Mouse (Mus musculus): ENCODE measurements at regions not wholly inside any gene's neighbourhood (a gene's known extent, or its start where the extent isn't known, plus 50 kb on each side); places are given as distances from the start of the nearest gene placed in this dataset.
A peak's percentile ranks its signal among the peaks of the same experiment; 100 is the strongest.

DNA sequence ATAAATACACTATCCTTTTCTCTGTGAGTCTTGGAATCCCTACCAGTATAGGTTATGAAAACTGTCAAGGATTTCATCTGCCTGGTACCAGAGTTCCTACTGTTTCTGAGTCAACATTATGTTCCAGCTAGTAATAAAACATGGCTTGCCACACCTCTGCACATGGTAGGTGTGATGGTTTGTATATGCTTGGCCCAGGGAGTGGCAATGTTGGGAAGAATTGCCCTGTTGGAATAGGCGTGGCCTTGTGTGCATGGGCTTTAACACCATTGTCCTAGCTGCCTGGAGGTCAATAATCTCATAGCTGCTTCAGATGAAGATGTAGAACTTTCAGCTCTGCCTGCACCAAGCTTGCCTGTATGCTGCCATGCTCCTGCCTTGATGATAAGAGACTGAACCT lies 732.6 kb downstream of the Inhba start:
- no peak for DNase-seq (ENCODE audit: extremely low spot score in 1 of 2, low spot score in 2 of 2)
- Histone ChIP-seq H3K4me3 (no peak overlapping the region), H3K27ac (no peak overlapping the region)
- intact Hi-C loops (cut with DNase I): loop anchor here (10.0 kb wide), 1 partner anchor 389 kb away; no protein-coding TSS in a partner anchor
- TF ChIP-seq CTCF (IDR thresholded peaks at IDR 0.05): no peak

DNA sequence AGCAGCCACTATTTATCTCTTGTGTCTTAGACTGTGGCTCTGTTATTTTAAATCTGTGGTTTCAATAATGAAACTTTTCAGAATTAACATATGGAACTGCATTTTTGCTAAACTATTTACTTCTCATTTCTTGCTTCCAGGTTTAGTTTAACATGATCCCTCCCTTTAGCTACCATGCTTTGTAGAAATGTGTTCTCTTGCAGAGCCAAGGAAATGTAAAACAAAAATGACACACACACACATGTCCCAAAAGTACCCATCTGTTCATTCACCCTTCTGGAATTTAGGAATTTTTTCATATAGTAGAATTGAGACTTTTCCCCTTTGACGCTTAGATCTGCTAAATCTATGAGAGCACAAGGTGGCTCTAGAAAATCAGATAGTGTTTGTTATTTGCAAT lies 734.0 kb downstream of the Inhba start:
- DNase-seq (ENCODE audit: extremely low spot score in 1 of 2, low spot score in 2 of 2): no peak
- intact Hi-C loops (cut with DNase I): loop anchor here (10.0 kb wide), 1 partner anchor 391 kb away; no protein-coding TSS in a partner anchor
- H3K4me3 ChIP-seq: no peak overlapping the region
- TF ChIP-seq CTCF (IDR thresholded peaks at IDR 0.05): no peak
- H3K27ac ChIP-seq: no peak overlapping the region

DNA sequence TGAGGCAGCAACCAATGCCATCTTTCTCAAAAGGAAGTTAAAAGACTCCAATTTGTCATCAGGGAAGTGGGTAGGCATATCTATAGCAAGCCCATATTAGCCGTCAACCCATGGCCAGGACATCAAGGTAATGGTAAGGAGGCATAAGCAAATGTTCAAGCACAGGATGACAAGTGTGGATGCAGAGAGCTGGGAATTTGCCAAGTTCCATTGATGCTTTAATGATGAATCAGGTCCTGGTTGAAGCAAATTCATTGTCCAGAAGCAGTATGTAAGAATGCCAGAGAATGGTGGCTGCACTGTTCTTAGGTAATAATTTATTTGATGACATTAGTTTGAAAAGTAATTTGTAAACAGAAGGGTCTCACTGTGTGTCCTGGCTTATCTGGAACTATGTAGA lies 734.8 kb downstream of the Inhba start:
- intact Hi-C loops (cut with DNase I): loop anchor here (10.0 kb wide), 1 partner anchor 392 kb away; no protein-coding TSS in a partner anchor
- no peak for DNase-seq (ENCODE audit: extremely low spot score in 1 of 2, low spot score in 2 of 2)
- Histone ChIP-seq H3K4me3 (no peak overlapping the region), H3K27ac (no peak overlapping the region)
- TF ChIP-seq CTCF (IDR thresholded peaks at IDR 0.05): no peak

DNA sequence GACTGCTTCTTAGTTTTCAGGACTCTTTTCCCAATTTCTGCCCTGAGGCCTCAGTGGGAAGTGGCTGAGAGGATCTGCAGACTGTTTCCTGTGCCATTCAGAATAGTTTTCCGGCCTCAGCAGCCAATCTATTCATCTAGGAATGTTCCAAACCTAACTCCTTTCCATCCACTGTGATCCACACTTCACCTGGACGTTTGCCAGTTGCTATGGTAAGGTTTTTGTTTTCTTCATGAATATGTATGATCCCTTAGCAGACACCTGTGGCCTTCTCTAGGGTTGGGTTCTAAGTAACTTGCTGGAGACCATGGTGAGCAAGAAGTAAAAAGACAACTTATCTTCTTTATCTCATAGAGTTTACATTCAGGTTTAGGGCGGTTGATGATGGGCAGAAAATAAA lies 744.6 kb downstream of the Inhba start:
- intact Hi-C loops (cut with DNase I): no loop called here
- H3K4me3 ChIP-seq: no peak overlapping the region
- DNase-seq (ENCODE audit: extremely low spot score in 1 of 2, low spot score in 2 of 2): no peak
- no peak for TF ChIP-seq CTCF (IDR thresholded peaks at IDR 0.05)
- H3K27ac ChIP-seq: no peak overlapping the region

DNA sequence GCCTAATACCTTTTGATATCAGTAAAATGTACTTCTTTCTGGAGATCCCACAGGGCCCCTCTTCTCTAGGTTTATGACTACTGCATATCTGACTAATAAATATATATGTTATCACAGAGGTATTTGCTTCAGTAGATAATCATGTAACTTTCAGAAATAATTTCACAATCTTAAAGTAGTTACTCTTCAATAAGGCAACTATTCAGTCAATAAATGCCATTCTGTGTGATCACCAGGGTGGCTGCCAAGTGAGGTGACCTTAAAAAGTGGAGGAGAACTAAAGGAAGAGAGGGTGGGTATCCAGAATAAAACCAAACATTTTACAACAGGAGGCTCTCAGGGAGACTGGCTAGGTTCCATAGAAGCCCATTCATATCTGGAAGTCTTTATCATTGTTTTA lies 748.4 kb downstream of the Inhba start:
- no peak for DNase-seq (ENCODE audit: extremely low spot score in 1 of 2, low spot score in 2 of 2)
- no peak overlapping the region for H3K27ac ChIP-seq
- no peak overlapping the region for H3K4me3 ChIP-seq
- TF ChIP-seq CTCF (IDR thresholded peaks at IDR 0.05): no peak
- intact Hi-C loops (cut with DNase I): loop anchor here (5.0 to 10.0 kb wide), 3 partner anchors 265 to 738 kb away; no protein-coding TSS in a partner anchor

DNA sequence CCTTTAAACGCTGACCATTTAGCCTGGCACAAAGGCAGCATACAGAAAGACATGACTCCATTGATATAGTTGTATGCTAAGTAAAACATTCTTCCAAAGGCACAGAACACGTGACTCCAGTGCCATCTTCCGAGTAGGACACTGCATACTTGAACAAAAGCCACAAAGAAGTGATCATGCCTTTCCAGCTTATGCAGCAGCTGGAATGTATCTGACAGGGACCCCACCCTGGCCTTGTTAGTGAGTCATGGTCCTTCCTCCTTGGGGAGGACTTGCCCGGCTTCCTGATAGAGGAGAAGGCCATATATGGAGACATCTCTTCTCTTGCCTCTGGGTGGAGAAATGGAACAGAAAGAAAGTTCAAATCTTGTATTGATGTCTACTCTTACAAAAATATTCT lies 749.8 kb downstream of the Inhba start:
- no peak for DNase-seq (ENCODE audit: extremely low spot score in 1 of 2, low spot score in 2 of 2)
- Histone ChIP-seq H3K27ac (no peak overlapping the region), H3K4me3 (no peak overlapping the region)
- intact Hi-C loops (cut with DNase I): loop anchor here (5.0 to 10.0 kb wide), 3 partner anchors 263 to 739 kb away; no protein-coding TSS in a partner anchor
- no peak for TF ChIP-seq CTCF (IDR thresholded peaks at IDR 0.05)

DNA sequence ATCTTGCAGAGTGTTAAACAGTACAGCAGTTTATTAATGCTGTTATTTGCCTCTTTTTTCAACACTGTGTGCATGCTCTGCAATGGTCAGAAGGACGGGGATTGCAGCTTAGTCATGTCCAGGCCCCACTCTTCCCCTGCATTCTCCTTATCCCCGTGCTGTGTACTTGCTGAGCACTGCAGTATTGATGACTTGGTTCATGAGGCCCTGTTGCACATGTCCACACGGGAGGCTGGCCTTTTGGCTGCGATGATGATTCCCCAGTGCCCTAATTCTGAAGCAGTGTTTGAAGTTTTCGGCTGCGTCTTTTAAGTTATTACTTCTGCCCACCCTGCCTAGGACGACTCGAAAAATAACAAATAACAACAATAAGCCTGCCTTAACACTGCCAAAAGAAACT lies 750.7 kb downstream of the Inhba start:
- DNase-seq (ENCODE audit: extremely low spot score in 1 of 2, low spot score in 2 of 2): no peak
- Histone ChIP-seq H3K27ac (no peak overlapping the region), H3K4me3 (no peak overlapping the region)
- no peak for TF ChIP-seq CTCF (IDR thresholded peaks at IDR 0.05)
- intact Hi-C loops (cut with DNase I): loop anchor here (5.0 to 10.0 kb wide), 3 partner anchors 262 to 740 kb away; no protein-coding TSS in a partner anchor

DNA sequence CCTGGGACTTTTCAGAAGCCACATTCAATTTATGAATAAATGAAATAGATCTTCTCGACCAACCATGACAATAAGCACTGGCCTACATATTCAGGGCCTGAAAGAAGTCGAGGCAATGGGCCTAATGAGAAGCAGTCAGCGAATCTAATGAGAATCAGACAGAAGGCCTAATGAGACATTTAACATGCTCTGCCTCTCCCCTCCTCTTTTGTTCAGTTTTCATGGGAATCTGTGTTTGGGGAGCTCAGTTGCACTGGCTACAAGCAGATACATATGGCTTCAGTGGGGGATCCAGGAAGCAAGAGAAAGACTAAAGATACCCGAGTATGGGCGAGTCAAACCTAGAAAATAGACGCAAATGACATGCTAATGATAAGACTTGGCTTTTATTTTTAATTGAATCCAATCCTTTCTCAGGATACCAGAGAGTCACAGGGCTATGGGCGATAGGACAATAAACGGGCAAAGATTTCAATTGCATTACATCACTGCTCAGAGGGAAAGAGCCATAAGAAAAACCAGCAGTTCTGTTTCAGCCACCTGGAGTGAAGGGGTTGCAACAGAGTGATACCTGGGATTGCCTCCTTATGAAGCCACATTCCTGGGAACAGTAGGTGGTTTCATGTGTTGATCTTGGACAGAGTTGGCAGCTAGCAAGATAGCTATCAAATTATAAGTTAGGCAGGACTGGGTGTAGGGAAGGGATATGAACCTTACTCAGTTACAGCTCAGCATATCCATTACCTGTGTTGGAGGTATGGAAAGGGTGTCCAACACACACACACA lies 751.3 kb downstream of the Inhba start:
- intact Hi-C loops (cut with DNase I): loop anchor here (5.0 to 10.0 kb wide), 3 partner anchors 262 to 741 kb away; no protein-coding TSS in a partner anchor
- no peak overlapping the region for H3K4me3 ChIP-seq
- no peak overlapping the region for H3K27ac ChIP-seq
- no peak for DNase-seq (ENCODE audit: extremely low spot score in 1 of 2, low spot score in 2 of 2)
- TF ChIP-seq CTCF (IDR thresholded peaks at IDR 0.05): no peak

DNA sequence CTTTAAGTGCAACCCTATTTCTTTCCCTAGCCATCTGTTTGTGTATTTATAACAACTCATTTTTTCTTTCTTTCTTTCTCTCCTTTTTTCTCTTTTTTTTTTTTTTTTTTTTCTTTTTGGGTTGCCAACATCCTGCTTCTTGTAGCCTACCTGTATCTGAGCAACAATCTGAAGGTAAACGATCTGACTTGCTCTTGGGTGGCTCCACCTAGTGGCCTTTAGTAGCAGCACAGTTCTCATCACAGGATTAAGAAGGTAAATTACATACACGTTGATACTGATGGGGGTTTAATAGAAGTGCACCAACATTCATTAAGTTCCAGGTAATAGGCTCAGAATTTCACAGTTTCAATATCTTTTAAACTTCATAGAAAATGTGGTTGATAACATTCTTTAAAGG lies 752.1 kb downstream of the Inhba start:
- Histone ChIP-seq H3K4me3 (no peak overlapping the region), H3K27ac (no peak overlapping the region)
- DNase-seq (ENCODE audit: extremely low spot score in 1 of 2, low spot score in 2 of 2): peak; percentile 40 to 43
- peak; percentile 77 for TF ChIP-seq CTCF (IDR thresholded peaks at IDR 0.05)
- intact Hi-C loops (cut with DNase I): loop anchor here (5.0 to 10.0 kb wide), 3 partner anchors 261 to 741 kb away; no protein-coding TSS in a partner anchor

DNA sequence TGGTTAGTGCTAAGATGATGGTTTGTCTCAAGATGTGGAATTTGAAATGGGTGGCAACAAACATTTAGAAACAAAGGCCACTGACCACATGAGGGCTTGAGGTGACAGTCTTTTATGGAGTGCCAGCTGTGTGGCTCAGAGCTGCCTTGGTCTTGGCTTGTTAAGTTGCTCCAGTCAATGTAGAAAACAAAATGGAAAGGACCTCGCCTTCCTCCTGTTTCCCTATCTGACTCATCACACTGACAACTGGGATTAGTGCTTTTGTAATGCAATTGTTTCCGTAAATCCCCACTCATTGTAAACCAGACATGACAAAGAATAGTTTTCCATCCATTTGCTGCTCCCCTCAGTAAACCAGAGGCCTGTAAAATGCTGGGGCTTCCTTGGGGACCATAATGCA lies 757.8 kb downstream of the Inhba start:
- DNase-seq (ENCODE audit: extremely low spot score in 1 of 2, low spot score in 2 of 2): no peak
- H3K4me3 ChIP-seq: no peak overlapping the region
- intact Hi-C loops (cut with DNase I): loop anchor here (10.0 kb wide), 2 partner anchors 255 to 665 kb away; no protein-coding TSS in a partner anchor
- no peak for TF ChIP-seq CTCF (IDR thresholded peaks at IDR 0.05)
- H3K27ac ChIP-seq: no peak overlapping the region

DNA sequence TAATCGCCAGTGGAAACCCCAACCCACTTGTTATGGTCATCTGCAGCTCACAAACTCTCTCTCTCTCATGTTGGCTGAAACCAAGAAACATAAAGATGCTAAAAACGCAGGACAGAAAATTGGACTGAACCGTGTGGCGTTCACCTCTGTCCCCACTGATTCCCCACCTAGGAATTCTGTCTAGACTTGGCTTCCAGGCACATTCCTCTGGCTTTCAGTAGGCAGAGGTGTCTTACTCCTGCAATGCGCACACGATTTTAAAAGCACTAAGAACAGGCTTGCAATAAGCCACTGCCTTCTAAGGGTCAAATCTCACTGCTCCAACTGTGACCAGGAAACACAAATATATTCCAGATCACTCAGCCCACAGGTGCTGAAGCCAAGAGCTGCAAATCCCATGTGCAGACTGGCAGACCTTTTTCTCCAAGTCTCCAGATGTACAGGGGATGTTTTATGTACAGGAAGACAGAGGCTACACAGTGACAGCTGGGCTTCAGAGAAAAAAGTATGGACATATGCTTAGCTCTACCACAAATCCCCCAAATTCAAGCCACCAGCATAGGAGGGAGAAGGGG lies 758.3 kb downstream of the Inhba start:
- DNase-seq (ENCODE audit: extremely low spot score in 1 of 2, low spot score in 2 of 2): no peak
- TF ChIP-seq CTCF (IDR thresholded peaks at IDR 0.05): no peak
- Histone ChIP-seq H3K4me3 (no peak overlapping the region), H3K27ac (no peak overlapping the region)
- intact Hi-C loops (cut with DNase I): loop anchor here (10.0 kb wide), 2 partner anchors 255 to 665 kb away; no protein-coding TSS in a partner anchor

DNA sequence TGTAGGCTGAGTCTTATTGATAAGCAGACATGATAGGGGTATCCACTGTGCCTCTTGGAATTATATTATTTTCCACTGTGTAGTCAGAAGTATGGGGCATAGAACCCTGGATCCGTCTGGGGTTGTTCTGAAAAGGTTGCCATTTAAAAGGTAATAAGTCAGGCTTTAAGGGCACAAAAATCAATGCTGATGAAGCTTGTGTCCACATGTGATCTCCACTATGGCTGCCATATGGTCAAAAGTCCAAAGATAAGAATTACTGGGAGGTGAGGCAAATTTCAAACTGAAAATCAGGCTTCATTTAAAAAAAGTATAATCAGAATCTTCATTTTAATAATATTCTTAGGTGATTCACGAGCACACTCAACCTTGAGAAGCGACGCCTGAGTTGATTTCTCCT lies 760.2 kb downstream of the Inhba start:
- no peak overlapping the region for H3K4me3 ChIP-seq
- no peak for TF ChIP-seq CTCF (IDR thresholded peaks at IDR 0.05)
- intact Hi-C loops (cut with DNase I): no loop called here
- H3K27ac ChIP-seq: no peak overlapping the region
- no peak for DNase-seq (ENCODE audit: extremely low spot score in 1 of 2, low spot score in 2 of 2)
